Mouse (Mus musculus) small intestine, adult 2 months (tissue): ENCODE measurements around the gene Pcp4.

Source experiments
- CTCF ChIP-seq: fragments of 200-500 bp; IDR thresholded peaks from 2 replicates; pipeline ENCODE4 v1.5.1; 2012; ENCODE audit warnings: low read depth, mild to moderate bottlenecking, control low read depth, inconsistent platforms, low read length, moderate library complexity, mixed read lengths; ENCODE audit not compliant: insufficient replicate concordance, insufficient read length; ENCODE audit errors: extremely low read depth
- POLR2A ChIP-seq: fragments of 200-500 bp; IDR thresholded peaks from 2 replicates; pipeline ENCODE4 v1.6.1; 2012; ENCODE audit warnings: low read depth, mild to moderate bottlenecking, control low read depth, inconsistent platforms, low read length, moderate library complexity

DNA sequence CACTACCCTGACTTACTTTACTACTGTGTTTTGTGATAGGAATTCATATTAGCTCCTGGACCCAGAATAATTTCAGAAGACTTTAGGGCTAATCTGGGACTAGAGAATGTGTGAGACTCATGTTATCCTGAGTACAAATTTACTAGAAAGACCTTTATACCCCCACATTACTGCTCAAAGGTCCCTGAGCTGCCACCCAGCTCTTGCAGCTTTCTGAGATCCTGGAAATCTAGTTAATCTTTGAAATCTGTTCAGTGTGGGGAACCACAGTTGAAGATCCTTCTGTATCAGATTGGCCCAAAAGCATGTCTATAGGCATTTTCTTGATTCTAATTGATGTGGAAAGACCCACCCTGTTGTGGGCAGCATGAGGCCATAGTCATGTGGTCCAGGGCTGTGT lies 69.0 kb downstream of the Pcp4 start:
- TF ChIP-seq CTCF (no peak), POLR2A (no peak)
